Mouse (Mus musculus) small intestine, adult 2 months (tissue): Measurements from ENCODE around the gene Limch1.

Source experiments
- CTCF ChIP-seq: fragments of 200-500 bp; IDR thresholded peaks from 2 replicates; pipeline ENCODE4 v1.5.1; 2012; ENCODE audit warnings: low read depth, mild to moderate bottlenecking, control low read depth, inconsistent platforms, low read length, moderate library complexity, mixed read lengths; ENCODE audit not compliant: insufficient replicate concordance, insufficient read length; ENCODE audit errors: extremely low read depth
- POLR2A ChIP-seq: fragments of 200-500 bp; IDR thresholded peaks from 2 replicates; pipeline ENCODE4 v1.6.1; 2012; ENCODE audit warnings: low read depth, mild to moderate bottlenecking, control low read depth, inconsistent platforms, low read length, moderate library complexity

DNA sequence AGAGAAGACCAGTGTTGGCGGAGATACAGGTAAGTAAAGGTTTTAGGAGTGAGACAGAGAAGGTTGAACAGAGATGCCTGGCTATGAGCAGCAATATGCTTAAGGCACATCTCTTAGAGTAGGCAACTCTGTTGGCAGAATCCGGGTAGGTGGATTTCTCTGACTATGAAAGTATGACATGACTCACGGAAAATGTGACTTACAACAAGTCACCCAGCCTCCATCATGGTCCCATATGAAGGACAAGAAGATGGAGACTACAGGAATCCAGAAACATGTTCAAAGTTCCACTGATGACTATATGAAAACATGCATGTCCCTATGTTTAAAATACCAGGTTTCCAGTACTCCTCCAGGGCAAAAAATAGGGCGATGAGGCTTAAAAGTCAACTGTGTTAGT lies 34.7 kb downstream of the Limch1 start:
- TF ChIP-seq CTCF (no peak), POLR2A (no peak)
